ENCODE assay signal across 21 mouse cellular contexts in the genomic region with DNA sequence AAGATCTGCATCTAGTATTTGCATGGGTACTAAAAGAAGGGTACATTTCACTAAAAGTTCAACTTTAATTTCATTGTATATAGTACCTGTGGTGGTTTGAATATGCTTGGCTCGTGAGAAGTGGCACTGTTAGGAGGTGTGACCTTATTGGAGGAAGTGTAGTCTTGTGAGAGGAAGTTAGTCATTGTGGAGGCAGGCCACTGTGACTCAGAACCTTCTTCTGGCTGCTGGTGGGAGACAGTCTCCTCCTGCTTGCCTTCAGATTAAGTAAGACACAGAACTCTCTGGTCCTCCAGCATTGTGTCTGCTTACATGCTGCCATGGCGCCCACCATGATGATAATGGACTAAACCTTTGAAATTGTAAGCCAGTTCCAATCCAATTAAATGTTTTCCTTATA.
"Had no signal": no experiment of that assay in that cellular context is flagged by ENCODE, and none has a peak within 500 bp of the region (broad histone marks: within the 10 kb centered on the region; RNA-seq: fewer than 3 reads in every experiment).

No protein-coding gene starts in this region.

- ATAC-seq: liver, postnatal 0 days had no signal

- H3K9ac ChIP-seq: kidney, embryonic 15.5 days; limb, embryonic 12.5 days; limb, embryonic 15.5 days; liver, embryonic 14.5 days; liver, postnatal 0 days; lung, embryonic 15.5 days had no signal

- H3K4me2 ChIP-seq: kidney, embryonic 15.5 days; limb, embryonic 12.5 days; limb, embryonic 15.5 days; liver, embryonic 11.5 days; lung, embryonic 15.5 days; midbrain, embryonic 11.5 days had no signal

- H3K4me1 ChIP-seq: kidney, embryonic 15.5 days; limb, embryonic 12.5 days; limb, embryonic 15.5 days; lung, embryonic 15.5 days had no signal

- H3K36me3 ChIP-seq: kidney, embryonic 15.5 days; limb, embryonic 12.5 days; limb, embryonic 15.5 days; lung, embryonic 15.5 days had no signal

- H3K9me3 ChIP-seq: kidney, embryonic 15.5 days; limb, embryonic 12.5 days; limb, embryonic 15.5 days; lung, embryonic 15.5 days had no signal

- H3K27me3 ChIP-seq: kidney, embryonic 15.5 days; limb, embryonic 12.5 days; limb, embryonic 15.5 days; lung, embryonic 15.5 days had no signal

- H3K4me3 ChIP-seq: kidney, embryonic 15.5 days; limb, embryonic 12.5 days; limb, embryonic 15.5 days; lung, embryonic 15.5 days had no signal

- DNase-seq: kidney, adult 8-10 months; kidney, postnatal 10 days; kidney, postnatal 36 days; left cerebral cortex, postnatal 4 days; liver, postnatal 0 days; lung, postnatal 10 days; lung, postnatal 36 days; midbrain, embryonic 14.5 days; right cerebral cortex, postnatal 14 days; right cerebral cortex, postnatal 4 days; thymus, adult 2 months; thymus, postnatal 14 days; thymus, postnatal 4 days had no signal

- H3K27ac ChIP-seq: kidney, embryonic 15.5 days; limb, embryonic 12.5 days; limb, embryonic 15.5 days; liver, embryonic 14.5 days; lung, embryonic 15.5 days; stomach, postnatal 0 days had no signal
